Mouse (Mus musculus): ENCODE results near the gene Lmod2. TPM values are rescaled to one million over a fixed set of nuclear protein-coding genes. Genes with fewer than 3 reads are reported as not detected.

Gene Lmod2
- polyA plus RNA-seq, 1 experiment from 2014 or later = not detected

DNA sequence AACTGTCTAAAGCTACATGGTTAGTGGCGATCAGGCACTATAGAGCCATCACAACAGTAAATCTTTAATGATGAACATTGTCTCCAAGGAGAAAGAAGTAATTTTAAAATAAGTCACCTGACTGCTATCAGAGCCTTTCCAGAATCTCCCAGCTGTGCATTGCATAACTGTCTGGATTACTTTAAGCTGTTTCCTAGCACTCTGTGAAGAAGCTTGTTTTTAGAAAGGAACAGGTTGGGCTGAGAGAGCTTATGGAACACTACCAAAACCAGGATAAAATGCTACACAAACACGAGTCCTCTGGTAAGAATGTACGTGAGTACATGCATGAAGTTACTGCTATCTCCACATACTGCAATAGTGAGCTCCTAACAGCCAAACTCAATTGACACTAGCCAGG lies 53.2 kb downstream of the Lmod2 start:
- 92% methylated on average over 3 of the region's 3 CpGs for WGBS
- H3K27me3 ChIP-seq (replicated peaks; ENCODE audit: low read depth, poor library complexity, severe bottlenecking) = no peaks in the 10 kb centered on the region
- peaks cover under 1% of the 10 kb centered on the region; the same call in 1 of the 2 replicates for H3K4me1 ChIP-seq
- no peak for DNase-seq (ENCODE audit: low spot score)
- no peak overlapping the region for H3K4me3 ChIP-seq
- no peaks in the 10 kb centered on the region for H3K9me3 ChIP-seq
- H3K27ac ChIP-seq (replicated peaks) = no peak overlapping the region
- peaks cover 5% of the 10 kb centered on the region for H3K36me3 ChIP-seq (replicated peaks)

DNA sequence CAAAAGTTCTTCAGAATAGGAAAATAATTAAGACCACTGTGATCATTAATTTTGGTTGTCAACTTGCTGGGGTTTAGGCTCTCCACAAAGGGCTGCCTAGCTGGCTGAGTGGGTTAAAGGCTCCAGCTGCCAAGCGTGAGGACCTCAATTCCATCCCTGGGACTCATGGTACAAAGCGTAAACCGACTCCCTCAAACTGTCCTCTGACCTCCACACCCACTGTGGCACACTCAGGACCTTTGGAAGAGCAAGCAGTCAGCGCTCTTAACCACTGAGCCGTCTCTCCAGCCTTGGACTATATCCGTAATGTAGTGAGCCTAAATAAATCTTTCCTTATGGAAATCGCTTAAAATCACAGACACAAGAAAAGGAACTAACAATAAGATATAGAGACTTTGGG lies 54.0 kb downstream of the Lmod2 start:
- H3K4me1 ChIP-seq = peaks cover 6% of the 10 kb centered on the region
- 79% methylated on average over 7 of the region's 7 CpGs for whole genome bisulfite sequencing
- peaks cover 9% of the 10 kb centered on the region for H3K36me3 ChIP-seq (replicated peaks)
- no peak overlapping the region for H3K4me3 ChIP-seq
- H3K27ac ChIP-seq (replicated peaks) = no peak overlapping the region
- no peaks in the 10 kb centered on the region for H3K27me3 ChIP-seq (replicated peaks; ENCODE audit: low read depth, poor library complexity, severe bottlenecking)
- H3K9me3 ChIP-seq = no peaks in the 10 kb centered on the region
- no peak for DNase-seq (ENCODE audit: low spot score)

Other genes with a start within 250 kb of the Lmod2 start
- 0.20 and 0.26 TPM in 2 replicates for gene Iqub, start 82.7 kb upstream of the Lmod2 start, polyA plus RNA-seq (2016; fragmentation: Nextera tagmentation; extraction: Ambion mirVana)
- 262 and 270 TPM in 2 replicates for gene Ndufa5, start 69.7 kb upstream of the Lmod2 start, polyA plus RNA-seq (2016; fragmentation: Nextera tagmentation; extraction: Ambion mirVana)
- not detected in 2 replicates for gene Asb15, start 69.6 kb upstream of the Lmod2 start, polyA plus RNA-seq (2016; fragmentation: Nextera tagmentation; extraction: Ambion mirVana)
- gene Wasl, start 67.2 kb downstream of the Lmod2 start, polyA plus RNA-seq (2016; fragmentation: Nextera tagmentation; extraction: Ambion mirVana) = 60.6 and 65.5 TPM in 2 replicates
- gene Hyal6, start 135.5 kb downstream of the Lmod2 start, polyA plus RNA-seq (2016; fragmentation: Nextera tagmentation; extraction: Ambion mirVana) = not detected in 2 replicates
- gene Hyal4, start 150.6 kb downstream of the Lmod2 start, polyA plus RNA-seq (2016; fragmentation: Nextera tagmentation; extraction: Ambion mirVana) = not detected in 2 replicates
- not detected in 2 replicates for gene Spam1, start 193.4 kb downstream of the Lmod2 start, polyA plus RNA-seq (2016; fragmentation: Nextera tagmentation; extraction: Ambion mirVana)